Mouse (Mus musculus) thymus, adult 2 months (tissue): ENCODE results near the gene Cela2a.

ENCODE experiments used
- CTCF ChIP-seq: fragments of 200-500 bp; IDR thresholded peaks from 2 replicates; pipeline ENCODE4 v1.5.1; 2012; ENCODE audit warnings: mild to moderate bottlenecking, control low read depth, low read length, moderate library complexity, borderline replicate concordance; ENCODE audit not compliant: control insufficient read depth, poor library complexity, insufficient read depth; ENCODE audit errors: extremely low read depth
- POLR2A ChIP-seq: fragments of 200-500 bp; IDR thresholded peaks from 2 replicates; pipeline ENCODE4 v1.6.1; 2012; ENCODE audit warnings: mild to moderate bottlenecking, low read length, control low read depth, moderate library complexity; ENCODE audit not compliant: control insufficient read depth, poor library complexity, insufficient read depth; ENCODE audit errors: extremely low read depth

DNA sequence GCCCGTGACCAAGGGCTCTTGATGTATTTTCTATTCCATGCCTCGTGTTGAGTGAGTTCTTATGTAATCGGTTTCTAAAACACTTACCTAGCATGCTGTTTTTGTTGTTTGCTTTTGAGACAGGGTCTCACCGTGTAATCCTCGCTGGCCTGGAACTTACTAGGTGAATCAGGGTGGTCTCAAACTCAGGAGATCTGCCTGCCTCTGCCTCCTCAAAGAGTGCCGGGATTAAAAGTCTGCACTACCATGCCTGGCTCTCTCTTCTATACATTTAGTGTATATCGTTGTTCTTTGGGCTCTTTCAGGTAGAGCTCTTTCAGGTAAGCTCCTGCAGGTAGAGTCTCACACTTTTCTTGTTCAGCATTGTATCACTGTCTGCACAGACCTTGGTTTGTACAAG lies 34.5 kb downstream of the Cela2a start:
- TF ChIP-seq CTCF = no peak
- TF ChIP-seq POLR2A = no peak
